Mouse (Mus musculus) intestine, embryonic 14.5 days (tissue): ENCODE results near the gene Jazf1. TPM values are rescaled to one million over a fixed set of nuclear protein-coding genes. Genes with fewer than 3 reads are reported as not detected.

Experiments
- ATAC-seq: fragments of 200-750 bp; cut with Nextera tagmentation; replicated peaks from 2 replicates; pipeline ENCODE4 v1.8.0; 2017; ENCODE audit warnings: low read depth, moderate number of reproducible peaks, moderate TSS enrichment, moderate library complexity; ENCODE audit not compliant: low FRiP score, low TSS enrichment
- DNase-seq: peaks from one replicate; pipeline ENCODE4 v3.0.0-alpha.2; 2018; ENCODE audit warnings: low spot score
- H3K27ac ChIP-seq: fragments of 300-500 bp; sonication (generic); 2 replicates; pipeline ENCODE4 v1.5.1; 2014; ENCODE audit warnings: low read depth, mild to moderate bottlenecking, control low read depth
- H3K27me3 ChIP-seq: fragments of 300-500 bp; sonication (generic); replicated peaks from 2 replicates; pipeline ENCODE4 v1.6.1; 2014; ENCODE audit warnings: low read length, control low read depth; ENCODE audit not compliant: control insufficient read depth, insufficient read depth
- H3K36me3 ChIP-seq: fragments of 300-500 bp; sonication (generic); 2 replicates; pipeline ENCODE4 v1.6.1; 2014; ENCODE audit warnings: low read length, control low read depth; ENCODE audit not compliant: control insufficient read depth, insufficient read depth
- H3K4me1 ChIP-seq: fragments of 300-500 bp; sonication (generic); replicated peaks from 2 replicates; pipeline ENCODE4 v1.6.1; 2014; ENCODE audit warnings: low read length, control low read depth, mixed read lengths; ENCODE audit not compliant: control insufficient read depth, insufficient read depth
- H3K4me2 ChIP-seq: fragments of 300-500 bp; sonication (generic); 2 replicates; pipeline ENCODE4 v1.6.1; 2014; ENCODE audit warnings: low read length
- H3K4me3 ChIP-seq: fragments of 300-500 bp; sonication (generic); 2 replicates; pipeline ENCODE4 v1.5.1; 2014; ENCODE audit warnings: low read depth, low read length, control low read depth, mixed read lengths
- H3K9ac ChIP-seq: fragments of 300-500 bp; sonication (generic); 2 replicates; pipeline ENCODE4 v1.6.1; 2014; ENCODE audit warnings: mild to moderate bottlenecking, low read length
- H3K9me3 ChIP-seq: fragments of 300-500 bp; sonication (generic); 2 replicates; pipeline ENCODE4 v1.6.1; 2016; ENCODE audit warnings: low read length, control low read depth; ENCODE audit not compliant: control insufficient read depth
- WGBS: fragments of 180-500 bp; shearing (Covaris S2); extraction: QIAGEN DNeasy Blood & Tissue Kit; methylation state at CpG from one replicate; pipeline ENCODE4 v1.1.7; 2014; 5-methylcytosine and 5-hydroxymethylcytosine counted together
- polyA plus RNA-seq: library from polyadenylated mRNA; unstranded; fragments of >200 nt; fragmentation: Nextera tagmentation; extraction: Ambion mirVana; gene quantifications from 2 replicates; pipeline ENCODE4 v1.2.1, GENCODE M21; 2014

Gene Jazf1
- polyA plus RNA-seq, 1 experiment from 2014 or later: 6.9 TPM

DNA sequence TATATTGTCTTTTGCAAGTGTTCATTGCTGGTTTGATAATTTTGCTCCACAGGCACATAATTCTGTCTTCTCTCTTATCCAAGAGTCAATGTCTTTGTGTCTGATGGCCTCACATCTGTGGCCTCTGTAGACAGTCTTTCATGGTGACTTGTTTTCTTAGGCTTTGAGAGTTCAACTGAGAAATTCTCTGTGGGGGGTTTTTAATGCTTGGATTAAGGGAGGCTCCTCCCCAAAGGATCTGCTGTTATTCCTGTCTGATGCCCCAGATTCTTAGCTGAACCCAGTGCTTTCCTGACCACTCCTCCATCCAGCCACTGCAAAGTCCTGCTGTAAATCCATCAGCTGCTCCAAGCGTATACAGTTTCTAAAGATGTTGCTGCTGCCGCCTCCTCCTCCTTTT lies 112.3 kb downstream of the Jazf1 start:
- Histone ChIP-seq H3K9me3 (no peaks in the 10 kb centered on the region), H3K4me3 (no peak overlapping the region), H3K27ac (no peak overlapping the region), H3K27me3 (no peaks in the 10 kb centered on the region), H3K9ac (no peak overlapping the region), H3K4me2 (no peak overlapping the region), H3K36me3 (no peaks in the 10 kb centered on the region), H3K4me1 (peaks cover 23% of the 10 kb centered on the region)
- DNase-seq: no peak
- no peak for ATAC-seq
- WGBS: 77% methylated on average over 2 of the region's 2 CpGs

DNA sequence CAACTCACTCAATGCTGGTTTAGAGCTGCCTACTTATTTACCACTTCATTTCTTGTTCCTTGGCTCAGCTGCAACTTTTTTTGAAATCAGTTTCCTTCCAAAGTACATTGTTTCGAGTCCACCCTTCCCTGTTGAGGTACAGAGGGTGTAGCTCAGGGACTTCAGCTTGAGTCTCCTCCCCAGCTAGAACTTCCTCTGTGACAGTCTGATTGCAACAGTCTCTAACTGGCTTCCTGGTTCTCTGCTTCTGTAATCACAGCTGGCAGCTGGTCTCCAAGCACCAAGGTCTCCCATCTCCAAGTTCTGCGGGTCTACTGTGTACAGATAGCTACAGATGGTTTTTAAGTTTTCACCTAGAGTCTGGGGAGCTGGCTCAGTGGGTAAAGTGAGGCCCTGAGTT lies 113.1 kb downstream of the Jazf1 start:
- ATAC-seq: no peak
- no peaks in the 10 kb centered on the region for H3K27me3 ChIP-seq

DNA sequence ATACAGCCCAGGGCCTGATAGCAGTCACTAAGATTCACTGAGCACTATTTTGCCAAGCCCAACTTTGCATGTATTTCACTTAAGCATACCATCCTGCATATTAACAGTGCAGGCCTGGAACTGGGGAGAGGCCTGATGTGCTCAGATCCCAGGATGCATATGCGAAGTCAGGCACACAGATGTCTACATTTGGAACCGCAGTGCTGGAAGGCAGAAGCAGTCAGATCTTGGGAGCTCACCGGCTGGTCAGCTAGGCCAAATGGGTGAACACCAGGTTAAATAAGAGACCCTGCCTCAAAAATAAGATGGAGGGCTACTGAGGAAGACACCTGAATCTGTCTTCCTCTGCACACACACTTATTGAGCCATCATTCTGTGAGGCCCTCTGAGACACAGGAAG lies 113.6 kb downstream of the Jazf1 start:
- DNase-seq: no peak
- Histone ChIP-seq H3K4me2 (no peak overlapping the region), H3K9ac (no peak overlapping the region), H3K27me3 (no peaks in the 10 kb centered on the region), H3K36me3 (no peaks in the 10 kb centered on the region), H3K9me3 (no peaks in the 10 kb centered on the region), H3K27ac (peak overlapping the region; percentile 23; the same call in 1 of the 2 replicates), H3K4me3 (no peak overlapping the region), H3K4me1 (peaks cover 20% of the 10 kb centered on the region)
- ATAC-seq: no peak
- 87% methylated on average over 3 of the region's 3 CpGs for WGBS

More for the DNA sequence above, 113.1 kb downstream of the Jazf1 start:
- Histone ChIP-seq H3K4me3 (no peak overlapping the region), H3K4me1 (peaks cover 20% of the 10 kb centered on the region), H3K9ac (no peak overlapping the region), H3K36me3 (no peaks in the 10 kb centered on the region), H3K27ac (0 out of 2 replicates have a peak overlapping the region, but pooled peaks have one; percentile 23), H3K4me2 (no peak overlapping the region), H3K9me3 (no peaks in the 10 kb centered on the region)
- 77% methylated on average over 2 of the region's 2 CpGs for WGBS
- peak; percentile 31 for DNase-seq

DNA sequence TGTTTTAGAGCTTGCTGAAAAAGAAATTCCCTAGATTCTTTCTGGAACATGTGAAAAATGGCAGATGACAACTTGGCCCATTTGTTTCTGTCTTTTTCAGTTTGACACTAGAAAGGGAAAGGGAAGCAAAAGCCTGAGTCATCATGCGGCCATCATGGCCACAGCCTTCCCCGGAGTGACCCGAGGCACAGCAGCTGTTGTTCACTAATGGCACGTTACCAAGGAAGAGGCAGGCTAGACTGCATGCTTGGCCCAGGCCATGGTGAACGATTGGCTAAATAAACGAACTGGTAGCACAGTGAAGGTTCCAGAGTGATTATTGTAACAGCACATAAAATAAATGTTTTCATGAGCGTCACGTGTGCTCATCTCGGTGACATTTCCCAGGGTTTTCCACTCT lies 114.0 kb downstream of the Jazf1 start:
- WGBS: 46% methylated on average over 9 of the region's 9 CpGs
- Histone ChIP-seq H3K4me2 (no peak overlapping the region), H3K36me3 (no peaks in the 10 kb centered on the region), H3K9ac (no peak overlapping the region), H3K4me3 (no peak overlapping the region), H3K4me1 (peaks cover 20% of the 10 kb centered on the region), H3K9me3 (no peaks in the 10 kb centered on the region), H3K27me3 (no peaks in the 10 kb centered on the region), H3K27ac (no peak overlapping the region)
- no peak for ATAC-seq
- DNase-seq: no peak

DNA sequence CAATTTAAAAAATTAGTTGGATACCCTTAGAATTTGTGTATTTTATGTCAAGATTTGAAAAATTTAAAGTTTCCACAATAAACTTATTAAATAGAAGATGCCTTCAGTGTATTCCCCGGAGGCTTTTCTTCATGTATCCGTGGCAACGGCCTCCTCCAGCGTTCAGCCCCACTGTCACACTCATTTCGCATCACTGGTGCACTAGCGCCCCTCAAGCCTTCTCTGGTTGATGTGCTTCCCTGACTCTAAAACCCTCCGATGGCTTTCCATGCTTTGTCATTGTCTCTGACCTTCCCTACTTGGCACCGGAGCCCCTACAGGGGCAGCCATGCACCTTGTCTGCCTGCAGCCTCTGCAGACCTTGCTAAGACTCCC lies 115.9 kb downstream of the Jazf1 start:
- H3K9ac ChIP-seq: no peak overlapping the region
- H3K4me1 ChIP-seq: peaks cover 20% of the 10 kb centered on the region
- DNase-seq (no peak), ATAC-seq (no peak)
- peak overlapping the region; percentile 51; the same call in 1 of the 2 replicates for H3K27ac ChIP-seq
- 52% methylated on average over 8 of the region's 8 CpGs for WGBS
- no peak overlapping the region for H3K4me3 ChIP-seq
- no peaks in the 10 kb centered on the region for H3K36me3 ChIP-seq
- H3K4me2 ChIP-seq: no peak overlapping the region
- H3K27me3 ChIP-seq: no peaks in the 10 kb centered on the region
- no peaks in the 10 kb centered on the region for H3K9me3 ChIP-seq

DNA sequence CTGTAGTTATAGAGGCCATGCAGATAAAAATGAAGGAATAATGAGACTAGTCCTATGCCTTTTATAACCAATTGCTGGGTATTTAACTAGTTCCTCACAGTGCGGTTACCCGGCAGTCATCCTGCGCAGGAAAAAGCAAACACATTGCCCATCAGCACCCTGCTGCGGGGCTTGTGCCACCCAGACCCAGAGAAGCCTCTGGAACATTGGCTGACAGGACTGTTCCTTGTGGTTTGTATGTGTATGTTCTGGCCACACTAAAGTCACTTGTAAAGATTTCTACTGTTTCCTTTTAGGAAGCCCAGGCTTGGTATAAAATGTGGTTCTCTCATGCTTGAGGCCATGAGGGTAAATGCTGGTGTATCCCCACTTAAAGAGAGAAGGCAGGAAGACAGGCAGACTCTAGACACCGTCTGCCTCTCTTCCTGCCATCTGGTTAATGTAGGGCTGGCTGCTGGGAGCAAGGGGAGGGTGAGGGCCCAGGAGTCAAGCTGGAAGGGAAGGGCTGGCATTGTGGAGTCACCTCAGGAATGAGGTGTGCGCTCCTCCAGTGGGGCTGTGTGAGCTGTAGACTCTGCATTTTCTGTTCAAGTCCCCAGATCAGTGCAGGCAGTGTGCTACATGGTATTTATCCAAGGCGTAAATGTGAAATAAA lies 116.4 kb downstream of the Jazf1 start:
- ATAC-seq (no peak; the same call in 1 of the 2 replicates), DNase-seq (no peak)
- no peak overlapping the region for H3K4me2 ChIP-seq
- no peak overlapping the region for H3K9ac ChIP-seq
- H3K36me3 ChIP-seq: no peaks in the 10 kb centered on the region
- peak overlapping the region; percentile 17; the same call in 1 of the 2 replicates for H3K27ac ChIP-seq
- no peaks in the 10 kb centered on the region for H3K9me3 ChIP-seq
- WGBS: 58% methylated on average over 7 of the region's 7 CpGs
- H3K4me3 ChIP-seq: no peak overlapping the region
- peaks cover 20% of the 10 kb centered on the region for H3K4me1 ChIP-seq
- no peaks in the 10 kb centered on the region for H3K27me3 ChIP-seq

DNA sequence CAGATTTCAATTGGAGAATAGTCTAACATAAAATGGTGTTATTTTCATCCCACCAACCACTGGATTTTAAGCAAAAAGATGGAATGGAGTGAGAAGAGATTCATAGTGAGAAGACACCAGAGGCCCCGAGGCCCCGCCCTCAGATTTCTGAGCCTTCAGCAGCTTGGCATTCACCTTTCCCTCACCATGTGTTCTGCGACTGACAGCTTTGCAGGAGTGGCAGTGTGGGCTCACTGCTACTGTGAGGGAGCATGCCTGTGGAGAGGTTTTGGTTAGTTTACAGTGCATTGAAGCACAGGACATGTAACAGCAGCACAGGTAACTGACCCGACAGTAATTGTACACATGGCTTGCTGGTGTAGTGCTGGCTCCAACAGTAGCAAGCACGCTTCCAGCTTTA lies 118.1 kb downstream of the Jazf1 start:
- ATAC-seq: no peak
- DNase-seq: no peak
- Histone ChIP-seq H3K9me3 (no peaks in the 10 kb centered on the region), H3K4me1 (peaks cover 19% of the 10 kb centered on the region), H3K4me3 (no peak overlapping the region), H3K9ac (no peak overlapping the region), H3K4me2 (no peak overlapping the region), H3K27me3 (no peaks in the 10 kb centered on the region), H3K36me3 (no peaks in the 10 kb centered on the region), H3K27ac (no peak overlapping the region)
- 70% methylated on average over 5 of the region's 5 CpGs for WGBS

DNA sequence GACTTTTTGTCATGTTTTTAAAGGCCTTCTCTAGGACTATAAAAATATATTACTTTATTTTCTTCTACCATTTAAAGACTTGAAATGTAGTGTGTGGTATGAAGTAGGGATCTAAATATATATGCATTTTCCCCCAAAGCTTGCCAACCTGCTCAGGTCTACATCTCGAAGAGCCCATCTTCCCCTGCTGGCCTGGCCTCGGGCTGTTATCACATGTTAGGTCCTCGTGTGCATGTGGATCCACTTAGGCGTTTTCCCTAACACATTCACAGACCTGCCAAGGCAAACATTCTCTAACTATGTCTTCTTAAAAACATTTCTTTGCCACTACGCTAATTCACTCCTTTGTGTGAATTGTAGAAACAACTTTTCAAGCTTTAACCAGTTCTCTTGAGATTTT lies 125.9 kb downstream of the Jazf1 start:
- Histone ChIP-seq H3K27me3 (no peaks in the 10 kb centered on the region), H3K36me3 (no peaks in the 10 kb centered on the region), H3K4me3 (no peak overlapping the region), H3K4me2 (no peak overlapping the region), H3K27ac (no peak overlapping the region), H3K9ac (no peak overlapping the region), H3K4me1 (peaks cover 6% of the 10 kb centered on the region; the same call in 1 of the 2 replicates), H3K9me3 (no peaks in the 10 kb centered on the region)
- 71% methylated on average over 5 of the region's 5 CpGs for WGBS
- ATAC-seq: no peak
- DNase-seq: no peak

DNA sequence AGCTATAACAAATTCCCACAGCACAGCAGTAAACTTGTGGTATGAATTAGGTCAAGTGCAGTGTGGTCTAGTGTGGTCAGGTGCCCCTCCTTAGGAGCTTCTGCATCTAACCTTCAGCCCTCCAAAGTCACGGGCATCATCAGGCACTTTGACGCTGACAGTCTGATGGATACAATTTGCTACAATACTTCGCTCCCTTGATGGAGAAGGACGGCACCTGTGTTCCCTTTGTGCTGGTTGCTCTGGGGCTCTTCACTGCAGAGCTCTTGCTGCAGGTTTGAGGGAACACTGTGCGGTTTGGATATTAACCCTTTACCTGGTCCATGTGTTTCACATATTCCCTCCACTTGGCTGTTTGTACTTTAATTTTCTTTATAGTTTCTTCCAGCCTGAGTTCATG lies 126.3 kb downstream of the Jazf1 start:
- Histone ChIP-seq H3K9ac (no peak overlapping the region), H3K4me2 (no peak overlapping the region), H3K9me3 (no peaks in the 10 kb centered on the region), H3K4me1 (peaks cover 6% of the 10 kb centered on the region; the same call in 1 of the 2 replicates), H3K27me3 (no peaks in the 10 kb centered on the region), H3K4me3 (no peak overlapping the region), H3K27ac (no peak overlapping the region), H3K36me3 (no peaks in the 10 kb centered on the region)
- DNase-seq (no peak), ATAC-seq (no peak)
- WGBS: 74% methylated on average over 5 of the region's 5 CpGs
